Mouse (Mus musculus): ENCODE measurements around the gene Cabp2. TPM values are rescaled to one million over a fixed set of nuclear protein-coding genes. Genes with fewer than 3 reads are reported as not detected.
"Not testable (repeated sequence)": the region's sequence is repeated elsewhere in the genome, so short reads cannot be mapped to it uniquely, and the experiment has no call there.

The Cabp2 gene
- polyA plus RNA-seq, 1 experiment from 2014 or later: not detected

- not testable (repeated sequence) for H3K27ac ChIP-seq (replicated peaks; ENCODE audit: low read depth, low read length); H3K9ac ChIP-seq (replicated peaks; ENCODE audit: low read length); H3K27me3 ChIP-seq (ENCODE audit: control insufficient read depth, insufficient read depth, low read length); H3K4me2 ChIP-seq (ENCODE audit: low read depth, low read length); DNase-seq (ENCODE audit: low spot score); H3K9me3 ChIP-seq (replicated peaks; ENCODE audit: control insufficient read depth, low read length); ATAC-seq (replicated peaks; ENCODE audit: insufficient number of reproducible peaks, low FRiP score, low TSS enrichment, low read depth); H3K4me3 ChIP-seq (ENCODE audit: low read depth, low read length); H3K4me1 ChIP-seq (ENCODE audit: control insufficient read depth, insufficient read depth, low read length); H3K36me3 ChIP-seq (replicated peaks; ENCODE audit: control insufficient read depth, insufficient read depth, low read depth, low read length)
- WGBS: 78% methylated on average over 6 of the region's 6 CpGs
These were observed 54.0 kb downstream of the Cabp2 start for GRCm38 (mm10) chr19:4135229-4135962.

- not testable (repeated sequence) for H3K4me1 ChIP-seq (ENCODE audit: control insufficient read depth, insufficient read depth, low read length); H3K9me3 ChIP-seq (replicated peaks; ENCODE audit: control insufficient read depth, low read length); H3K36me3 ChIP-seq (replicated peaks; ENCODE audit: control insufficient read depth, insufficient read depth, low read depth, low read length); ATAC-seq (replicated peaks; ENCODE audit: insufficient number of reproducible peaks, low FRiP score, low TSS enrichment, low read depth); H3K4me2 ChIP-seq (ENCODE audit: low read depth, low read length); H3K4me3 ChIP-seq (ENCODE audit: low read depth, low read length); H3K9ac ChIP-seq (replicated peaks; ENCODE audit: low read length); H3K27me3 ChIP-seq (ENCODE audit: control insufficient read depth, insufficient read depth, low read length); DNase-seq (ENCODE audit: low spot score); H3K27ac ChIP-seq (replicated peaks; ENCODE audit: low read depth, low read length)
- 27% methylated on average over 8 of the region's 8 CpGs for WGBS
These were observed 54.6 kb downstream of the Cabp2 start for GRCm38 (mm10) chr19:4135963-4136345.

GRCm38 (mm10) chr19:4136463-4136862 is 55.1 kb downstream of the Cabp2 start:
- no peaks in the 10 kb centered on the region for H3K9me3 ChIP-seq (replicated peaks; ENCODE audit: control insufficient read depth, low read length)
- no peak overlapping the region for H3K4me3 ChIP-seq (ENCODE audit: low read depth, low read length)
- ATAC-seq (replicated peaks; ENCODE audit: insufficient number of reproducible peaks, low FRiP score, low TSS enrichment, low read depth) (no peak), DNase-seq (ENCODE audit: low spot score) (no peak)
- H3K27ac ChIP-seq (replicated peaks; ENCODE audit: low read depth, low read length): no peak overlapping the region
- 71% methylated on average over 5 of the region's 5 CpGs for WGBS
- no peak overlapping the region for H3K4me2 ChIP-seq (ENCODE audit: low read depth, low read length)
- H3K36me3 ChIP-seq (replicated peaks; ENCODE audit: control insufficient read depth, insufficient read depth, low read depth, low read length): no peaks in the 10 kb centered on the region
- no peaks in the 10 kb centered on the region for H3K4me1 ChIP-seq (ENCODE audit: control insufficient read depth, insufficient read depth, low read length)
- H3K27me3 ChIP-seq (ENCODE audit: control insufficient read depth, insufficient read depth, low read length): no peaks in the 10 kb centered on the region
- no peak overlapping the region for H3K9ac ChIP-seq (replicated peaks; ENCODE audit: low read length)

Other genes starting within 250 kb of the Cabp2 start
- gene Chka, start 229.8 kb upstream of the Cabp2 start, polyA plus RNA-seq (2014; fragmentation: Nextera tagmentation; extraction: Ambion mirVana): 38.1 and 46.2 TPM in 2 replicates
- 16.3 and 21.8 TPM in 2 replicates for gene Tcirg1, start 174.4 kb upstream of the Cabp2 start, polyA plus RNA-seq (2014; fragmentation: Nextera tagmentation; extraction: Ambion mirVana)
- gene Ndufs8, start 168.8 kb upstream of the Cabp2 start, polyA plus RNA-seq (2014; fragmentation: Nextera tagmentation; extraction: Ambion mirVana): 248 and 267 TPM in 2 replicates
- 0.49 and 1.00 TPM in 2 replicates for gene Aldh3b1, start 151.8 kb upstream of the Cabp2 start, polyA plus RNA-seq (2014; fragmentation: Nextera tagmentation; extraction: Ambion mirVana)
- gene Unc93b1, start 146.4 kb upstream of the Cabp2 start, polyA plus RNA-seq (2014; fragmentation: Nextera tagmentation; extraction: Ambion mirVana): 6.0 and 6.3 TPM in 2 replicates
- not detected in 2 replicates for gene Aldh3b3, start 122.9 kb upstream of the Cabp2 start, polyA plus RNA-seq (2014; fragmentation: Nextera tagmentation; extraction: Ambion mirVana)
- 1.2 and 1.6 TPM in 2 replicates for gene Aldh3b2, start 109.2 kb upstream of the Cabp2 start, polyA plus RNA-seq (2014; fragmentation: Nextera tagmentation; extraction: Ambion mirVana)
- 2.3 and 3.5 TPM in 2 replicates for gene Acy3, start 95.0 kb upstream of the Cabp2 start, polyA plus RNA-seq (2014; fragmentation: Nextera tagmentation; extraction: Ambion mirVana)
- gene Tbx10, start 88.8 kb upstream of the Cabp2 start, polyA plus RNA-seq (2014; fragmentation: Nextera tagmentation; extraction: Ambion mirVana): 0.26 TPM in 1 of 2 replicates, not detected in the other
- 24.2 and 26.6 TPM in 2 replicates for gene Nudt8, start 81.0 kb upstream of the Cabp2 start, polyA plus RNA-seq (2014; fragmentation: Nextera tagmentation; extraction: Ambion mirVana)
- 1.3 and 1.4 TPM in 2 replicates for gene Gm49405, start 81.0 kb upstream of the Cabp2 start, polyA plus RNA-seq (2014; fragmentation: Nextera tagmentation; extraction: Ambion mirVana)
- 2.2 TPM in 2 replicates for gene Doc2g, start 78.3 kb upstream of the Cabp2 start, polyA plus RNA-seq (2014; fragmentation: Nextera tagmentation; extraction: Ambion mirVana)
- 190 and 205 TPM in 2 replicates for gene Ndufv1, start 68.8 kb upstream of the Cabp2 start, polyA plus RNA-seq (2014; fragmentation: Nextera tagmentation; extraction: Ambion mirVana)
- gene Gstp1, start 43.6 kb upstream of the Cabp2 start, polyA plus RNA-seq (2014; fragmentation: Nextera tagmentation; extraction: Ambion mirVana): 405 and 453 TPM in 2 replicates
- 2.2 and 2.3 TPM in 2 replicates for gene Gstp2, start 35.6 kb upstream of the Cabp2 start, polyA plus RNA-seq (2014; fragmentation: Nextera tagmentation; extraction: Ambion mirVana)
- not detected in 2 replicates for gene Gstp3, start 22.0 kb upstream of the Cabp2 start, polyA plus RNA-seq (2014; fragmentation: Nextera tagmentation; extraction: Ambion mirVana)
- 58.6 and 69.0 TPM in 2 replicates for gene Cdk2ap2, start 15.6 kb downstream of the Cabp2 start, polyA plus RNA-seq (2014; fragmentation: Nextera tagmentation; extraction: Ambion mirVana)
- 6.3 and 7.3 TPM in 2 replicates for gene Pitpnm1, start 18.4 kb downstream of the Cabp2 start, polyA plus RNA-seq (2014; fragmentation: Nextera tagmentation; extraction: Ambion mirVana)
- 68.3 and 85.1 TPM in 2 replicates for gene Aip, start 44.3 kb downstream of the Cabp2 start, polyA plus RNA-seq (2014; fragmentation: Nextera tagmentation; extraction: Ambion mirVana)
- not detected in 2 replicates for gene Gpr152, start 58.2 kb downstream of the Cabp2 start, polyA plus RNA-seq (2014; fragmentation: Nextera tagmentation; extraction: Ambion mirVana)
- gene Cabp4, start 62.5 kb downstream of the Cabp2 start, polyA plus RNA-seq (2014; fragmentation: Nextera tagmentation; extraction: Ambion mirVana): not detected in 2 replicates
- gene Coro1b, start 67.0 kb downstream of the Cabp2 start, polyA plus RNA-seq (2014; fragmentation: Nextera tagmentation; extraction: Ambion mirVana): 108 and 122 TPM in 2 replicates
- 0.64 and 1.3 TPM in 2 replicates for gene Ptprcap, start 72.0 kb downstream of the Cabp2 start, polyA plus RNA-seq (2014; fragmentation: Nextera tagmentation; extraction: Ambion mirVana)
- gene Rps6kb2, start 81.8 kb downstream of the Cabp2 start, polyA plus RNA-seq (2014; fragmentation: Nextera tagmentation; extraction: Ambion mirVana): 42.0 and 42.3 TPM in 2 replicates
- 2.0 TPM in 2 replicates for gene Carns1, start 93.9 kb downstream of the Cabp2 start, polyA plus RNA-seq (2014; fragmentation: Nextera tagmentation; extraction: Ambion mirVana)
- gene Tbc1d10c, start 109.7 kb downstream of the Cabp2 start, polyA plus RNA-seq (2014; fragmentation: Nextera tagmentation; extraction: Ambion mirVana): 0.96 and 1.4 TPM in 2 replicates
- gene Ppp1ca, start 110.5 kb downstream of the Cabp2 start, polyA plus RNA-seq (2014; fragmentation: Nextera tagmentation; extraction: Ambion mirVana): 955 and 1,002 TPM in 2 replicates
- 46.8 and 49.5 TPM in 2 replicates for gene Rad9a, start 120.1 kb downstream of the Cabp2 start, polyA plus RNA-seq (2014; fragmentation: Nextera tagmentation; extraction: Ambion mirVana)
- gene Clcf1, start 132.7 kb downstream of the Cabp2 start, polyA plus RNA-seq (2014; fragmentation: Nextera tagmentation; extraction: Ambion mirVana): 4.6 and 5.0 TPM in 2 replicates
- gene AC109138.7, start 132.8 kb downstream of the Cabp2 start, polyA plus RNA-seq (2014; fragmentation: Nextera tagmentation; extraction: Ambion mirVana): not detected in 2 replicates
- 12.7 and 13.0 TPM in 2 replicates for gene Pold4, start 150.3 kb downstream of the Cabp2 start, polyA plus RNA-seq (2014; fragmentation: Nextera tagmentation; extraction: Ambion mirVana)
- 2.7 and 4.8 TPM in 2 replicates for gene Ssh3, start 187.6 kb downstream of the Cabp2 start, polyA plus RNA-seq (2014; fragmentation: Nextera tagmentation; extraction: Ambion mirVana)
- gene Ankrd13d, start 201.6 kb downstream of the Cabp2 start, polyA plus RNA-seq (2014; fragmentation: Nextera tagmentation; extraction: Ambion mirVana): 5.6 and 6.4 TPM in 2 replicates
- 13.5 and 18.9 TPM in 2 replicates for gene Grk2, start 224.6 kb downstream of the Cabp2 start, polyA plus RNA-seq (2014; fragmentation: Nextera tagmentation; extraction: Ambion mirVana)

Data from embryonic facial prominence, embryonic 11.5 days (tissue).